Mouse (Mus musculus): Measurements from ENCODE around the gene Greb1. TPM values are rescaled to one million over a fixed set of nuclear protein-coding genes. Genes with fewer than 3 reads are reported as not detected.

Greb1 gene
- total and polyA plus RNA-seq, 3 experiments: 0.87 TPM; not detected in 2

- H3K27me3 ChIP-seq (ENCODE audit: insufficient read depth, low read length): peaks cover 20% of the 10 kb centered on the region
- no peak for ATAC-seq (ENCODE audit: extremely low read depth, insufficient number of reproducible peaks, low FRiP score, poor library complexity, severe bottlenecking)
- no peaks in the 10 kb centered on the region for H3K9me3 ChIP-seq (replicated peaks)
- no peaks in the 10 kb centered on the region for H3K36me3 ChIP-seq (replicated peaks)
- DNase-seq (ENCODE audit: low spot score): no peak
- H3K4me1 ChIP-seq (ENCODE audit: insufficient read depth, low read depth, low read length): no peaks in the 10 kb centered on the region
- TF ChIP-seq POLR2AphosphoS5 (IDR thresholded peaks at IDR 0.05; ENCODE audit: insufficient replicate concordance, low read depth, low read length) (no peak), GATA1 (IDR thresholded peaks at IDR 0.05; ENCODE audit: borderline replicate concordance, low read length) (no peak)
- H3K4me3 ChIP-seq (ENCODE audit: low read depth, low read length): no peak overlapping the region
Measured at GRCm38 (mm10) chr12:16840842-16841782, 40.4 kb upstream of the Greb1 start.

- Histone ChIP-seq H3K36me3 (replicated peaks) (no peaks in the 10 kb centered on the region), H3K4me3 (ENCODE audit: low read depth, low read length) (no peak overlapping the region), H3K27me3 (ENCODE audit: insufficient read depth, low read length) (peaks cover 18% of the 10 kb centered on the region), H3K9me3 (replicated peaks) (no peaks in the 10 kb centered on the region), H3K4me1 (ENCODE audit: insufficient read depth, low read depth, low read length) (no peaks in the 10 kb centered on the region)
- ATAC-seq (ENCODE audit: extremely low read depth, insufficient number of reproducible peaks, low FRiP score, poor library complexity, severe bottlenecking) (no peak), DNase-seq (ENCODE audit: low spot score) (no peak)
- TF ChIP-seq TAL1 (conservative IDR thresholded peaks at IDR 0.05; ENCODE audit: low read depth, low read length) (no peak), GATA2 (IDR thresholded peaks at IDR 0.05; ENCODE audit: borderline replicate concordance, low read depth, low read length) (no peak), GATA1 (IDR thresholded peaks at IDR 0.05; ENCODE audit: borderline replicate concordance, low read length) (no peak), CTCF (IDR thresholded peaks at IDR 0.05; ENCODE audit: low read depth, low read length) (no peak), POLR2AphosphoS5 (IDR thresholded peaks at IDR 0.05; ENCODE audit: insufficient replicate concordance, low read depth, low read length) (no peak)
Measured at GRCm38 (mm10) chr12:16837766-16838165, 37.1 kb upstream of the Greb1 start.

GRCm38 (mm10) chr12:16836188-16836587, 35.5 kb upstream of the Greb1 start:
- no peaks in the 10 kb centered on the region for H3K36me3 ChIP-seq (replicated peaks)
- no peak overlapping the region for H3K4me3 ChIP-seq (ENCODE audit: low read depth, low read length)
- TF ChIP-seq TAL1 (conservative IDR thresholded peaks at IDR 0.05; ENCODE audit: low read depth, low read length) (no peak), GATA1 (IDR thresholded peaks at IDR 0.05; ENCODE audit: borderline replicate concordance, low read length) (no peak), CTCF (IDR thresholded peaks at IDR 0.05; ENCODE audit: low read depth, low read length) (no peak), GATA2 (IDR thresholded peaks at IDR 0.05; ENCODE audit: borderline replicate concordance, low read depth, low read length) (no peak), POLR2AphosphoS5 (IDR thresholded peaks at IDR 0.05; ENCODE audit: insufficient replicate concordance, low read depth, low read length) (no peak)
- no peak for ATAC-seq (ENCODE audit: extremely low read depth, insufficient number of reproducible peaks, low FRiP score, poor library complexity, severe bottlenecking)
- DNase-seq (ENCODE audit: low spot score): no peak
- no peaks in the 10 kb centered on the region for H3K4me1 ChIP-seq (ENCODE audit: insufficient read depth, low read depth, low read length)
- no peaks in the 10 kb centered on the region for H3K9me3 ChIP-seq (replicated peaks)
- H3K27me3 ChIP-seq (ENCODE audit: insufficient read depth, low read length): peaks cover 18% of the 10 kb centered on the region

GRCm38 (mm10) chr12:16834701-16835100, 34.0 kb upstream of the Greb1 start:
- H3K4me3 ChIP-seq (ENCODE audit: low read depth, low read length): no peak overlapping the region
- TF ChIP-seq TAL1 (conservative IDR thresholded peaks at IDR 0.05; ENCODE audit: low read depth, low read length) (no peak), GATA1 (IDR thresholded peaks at IDR 0.05; ENCODE audit: borderline replicate concordance, low read length) (no peak), CTCF (IDR thresholded peaks at IDR 0.05; ENCODE audit: low read depth, low read length) (no peak), GATA2 (IDR thresholded peaks at IDR 0.05; ENCODE audit: borderline replicate concordance, low read depth, low read length) (no peak), POLR2AphosphoS5 (IDR thresholded peaks at IDR 0.05; ENCODE audit: insufficient replicate concordance, low read depth, low read length) (no peak)
- DNase-seq (ENCODE audit: low spot score): no peak
- H3K36me3 ChIP-seq (replicated peaks): no peaks in the 10 kb centered on the region
- no peak for ATAC-seq (ENCODE audit: extremely low read depth, insufficient number of reproducible peaks, low FRiP score, poor library complexity, severe bottlenecking)
- H3K27me3 ChIP-seq (ENCODE audit: insufficient read depth, low read length): peaks cover 15% of the 10 kb centered on the region
- no peaks in the 10 kb centered on the region for H3K9me3 ChIP-seq (replicated peaks)
- no peaks in the 10 kb centered on the region for H3K4me1 ChIP-seq (ENCODE audit: insufficient read depth, low read depth, low read length)

- Histone ChIP-seq H3K27me3 (ENCODE audit: insufficient read depth, low read length) (peaks cover 5% of the 10 kb centered on the region), H3K9me3 (replicated peaks) (no peaks in the 10 kb centered on the region), H3K4me3 (ENCODE audit: low read depth, low read length) (no peak overlapping the region), H3K36me3 (replicated peaks) (peaks cover 2% of the 10 kb centered on the region), H3K4me1 (ENCODE audit: insufficient read depth, low read depth, low read length) (no peaks in the 10 kb centered on the region)
- DNase-seq (ENCODE audit: low spot score) (no peak), ATAC-seq (ENCODE audit: extremely low read depth, insufficient number of reproducible peaks, low FRiP score, poor library complexity, severe bottlenecking) (no peak)
- TF ChIP-seq GATA1 (IDR thresholded peaks at IDR 0.05; ENCODE audit: borderline replicate concordance, low read length): no peak
- no peak for TF ChIP-seq POLR2AphosphoS5 (IDR thresholded peaks at IDR 0.05; ENCODE audit: insufficient replicate concordance, low read depth, low read length)
- no peak for TF ChIP-seq TAL1 (conservative IDR thresholded peaks at IDR 0.05; ENCODE audit: low read depth, low read length)
Measured at GRCm38 (mm10) chr12:16831071-16831470, 30.4 kb upstream of the Greb1 start.

- Histone ChIP-seq H3K4me3 (ENCODE audit: low read depth, low read length) (no peak overlapping the region), H3K27me3 (ENCODE audit: insufficient read depth, low read length) (peaks cover under 1% of the 10 kb centered on the region; the same call in 1 of the 2 replicates), H3K4me1 (ENCODE audit: insufficient read depth, low read depth, low read length) (no peaks in the 10 kb centered on the region), H3K36me3 (replicated peaks) (peaks cover 12% of the 10 kb centered on the region), H3K9me3 (replicated peaks) (no peaks in the 10 kb centered on the region)
- DNase-seq (ENCODE audit: low spot score) (no peak), ATAC-seq (ENCODE audit: extremely low read depth, insufficient number of reproducible peaks, low FRiP score, poor library complexity, severe bottlenecking) (no peak)
- TF ChIP-seq POLR2AphosphoS5 (IDR thresholded peaks at IDR 0.05; ENCODE audit: insufficient replicate concordance, low read depth, low read length): no peak
- no peak for TF ChIP-seq GATA2 (IDR thresholded peaks at IDR 0.05; ENCODE audit: borderline replicate concordance, low read depth, low read length)
- no peak for TF ChIP-seq GATA1 (IDR thresholded peaks at IDR 0.05; ENCODE audit: borderline replicate concordance, low read length)
- no peak for TF ChIP-seq CTCF (IDR thresholded peaks at IDR 0.05; ENCODE audit: low read depth, low read length)
- no peak for TF ChIP-seq TAL1 (conservative IDR thresholded peaks at IDR 0.05; ENCODE audit: low read depth, low read length)
Measured at GRCm38 (mm10) chr12:16829785-16830184, 29.1 kb upstream of the Greb1 start.

Measured in G1E (cell line).